Mouse (Mus musculus) hindbrain, embryonic 10.5 days (tissue): Measurements from ENCODE around the gene Nhp2. TPM values are rescaled to one million over a fixed set of nuclear protein-coding genes. Genes with fewer than 3 reads are reported as not detected.
"Not testable (repeated sequence)": the region's sequence is repeated elsewhere in the genome, so short reads cannot be mapped to it uniquely, and the experiment has no call there.

Experiments used
- DNase-seq: peaks from one replicate; pipeline ENCODE4 v3.0.0-alpha.2; 2017; ENCODE audit warnings: low spot score
- H3K27ac ChIP-seq: fragments of 300-500 bp; sonication (generic); 2 replicates; pipeline ENCODE4 v1.5.1; 2016; ENCODE audit warnings: mild to moderate bottlenecking, moderate library complexity
- H3K27me3 ChIP-seq: fragments of 300-500 bp; sonication (generic); 2 replicates; pipeline ENCODE4 v1.6.1; 2016; ENCODE audit warnings: mild to moderate bottlenecking; ENCODE audit not compliant: poor library complexity, insufficient read depth, severe bottlenecking
- H3K36me3 ChIP-seq: fragments of 300-500 bp; sonication (generic); 2 replicates; pipeline ENCODE4 v1.6.1; 2016; ENCODE audit warnings: mild to moderate bottlenecking, moderate library complexity
- H3K4me1 ChIP-seq: fragments of 300-500 bp; sonication (generic); replicated peaks from 2 replicates; pipeline ENCODE4 v1.6.1; 2016; ENCODE audit warnings: mild to moderate bottlenecking
- H3K4me3 ChIP-seq: fragments of 300-500 bp; sonication (generic); 2 replicates; pipeline ENCODE4 v1.5.1; 2016; ENCODE audit warnings: mild to moderate bottlenecking, moderate library complexity
- H3K9me3 ChIP-seq: fragments of 300-500 bp; sonication (generic); 2 replicates; pipeline ENCODE4 v1.6.1; 2016; ENCODE audit warnings: mild to moderate bottlenecking, moderate library complexity
- WGBS: fragments of 180-500 bp; shearing (Covaris S2); methylation state at CpG from one replicate; pipeline ENCODE4 v1.1.7; 2016; 5-methylcytosine and 5-hydroxymethylcytosine counted together
- polyA plus RNA-seq: library from polyadenylated mRNA; unstranded; fragments of >200 nt; fragmentation: Nextera tagmentation; extraction: Ambion mirVana; gene quantifications from 2 replicates; pipeline ENCODE4 v1.2.1, GENCODE M21; 2016

Gene Nhp2
- polyA plus RNA-seq, 1 experiment from 2014 or later, result 209 TPM

DNA sequence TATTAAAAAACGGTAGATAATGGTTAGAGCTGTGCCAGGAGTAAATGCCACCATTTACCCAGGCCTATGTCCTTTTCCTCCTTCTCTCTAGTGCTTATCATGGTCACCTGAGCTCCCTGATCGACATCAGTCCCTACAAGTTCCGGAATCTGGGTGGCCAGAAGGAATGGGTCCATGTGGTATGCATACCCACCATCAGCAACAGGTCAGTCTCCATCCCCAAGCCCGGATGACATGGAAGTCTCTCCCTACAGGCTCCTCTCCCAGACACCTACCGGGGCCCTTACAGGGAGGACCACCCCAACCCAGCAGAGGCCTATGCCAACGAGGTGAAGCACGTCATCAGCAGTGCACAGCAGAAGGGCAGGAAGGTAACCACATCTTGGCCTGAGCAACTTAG, 27.6 kb upstream of the Nhp2 start:
- Histone ChIP-seq H3K36me3 (peaks cover 100% of the 10 kb centered on the region), H3K27ac (no peak overlapping the region), H3K27me3 (no peaks in the 10 kb centered on the region), H3K4me1 (no peaks in the 10 kb centered on the region), H3K9me3 (no peaks in the 10 kb centered on the region), H3K4me3 (no peak overlapping the region)
- 93% methylated on average over 7 of the region's 7 CpGs for WGBS
- no peak for DNase-seq

GRCm38 (mm10) chr11:51593368-51593767, 26.2 kb upstream of the Nhp2 start:
- peaks cover 100% of the 10 kb centered on the region for H3K36me3 ChIP-seq
- whole genome bisulfite sequencing, result 95% methylated on average over 4 of the region's 4 CpGs
- no peaks in the 10 kb centered on the region for H3K27me3 ChIP-seq
- H3K27ac ChIP-seq, result no peak overlapping the region
- no peaks in the 10 kb centered on the region for H3K4me1 ChIP-seq
- H3K4me3 ChIP-seq, result no peak overlapping the region
- no peak for DNase-seq
- H3K9me3 ChIP-seq, result no peaks in the 10 kb centered on the region

- Histone ChIP-seq H3K9me3 (no peaks in the 10 kb centered on the region), H3K27ac (no peak overlapping the region), H3K27me3 (no peaks in the 10 kb centered on the region), H3K4me1 (no peaks in the 10 kb centered on the region), H3K4me3 (no peak overlapping the region), H3K36me3 (peaks cover 100% of the 10 kb centered on the region)
- DNase-seq, result no peak
- WGBS, result 87% methylated on average over 6 of the region's 6 CpGs
These were observed 25.7 kb upstream of the Nhp2 start for GRCm38 (mm10) chr11:51593849-51594248.

DNA sequence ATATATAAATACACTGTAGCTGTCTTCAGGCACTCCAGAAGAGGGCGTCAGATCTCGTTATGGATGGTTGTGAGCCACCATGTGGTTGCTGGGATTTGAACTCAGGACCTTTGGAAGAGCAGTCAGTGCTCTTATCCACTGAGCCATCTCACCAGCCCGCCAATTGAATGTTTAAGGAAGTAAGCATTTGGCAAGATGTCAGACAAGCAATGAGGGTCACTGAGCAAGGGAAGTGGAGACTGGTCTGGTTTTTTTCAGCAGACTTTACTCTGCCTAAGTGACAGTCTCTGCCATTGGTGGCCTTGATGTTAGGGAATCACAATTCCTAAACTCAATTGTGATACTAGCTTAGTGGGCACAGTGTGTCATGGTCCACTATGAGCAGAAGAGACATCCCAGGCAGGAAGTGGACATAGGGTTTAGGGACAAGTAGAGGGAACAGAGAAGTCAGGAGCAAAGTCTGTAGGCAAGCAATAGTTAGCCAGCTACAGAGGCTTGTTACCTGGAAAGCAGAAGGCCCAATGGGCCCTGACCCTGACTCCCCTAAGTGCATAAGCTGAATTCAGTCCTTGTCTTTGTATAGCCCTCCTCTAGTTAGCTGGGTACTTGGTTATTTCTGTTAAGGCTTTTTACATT, 24.7 kb upstream of the Nhp2 start:
- Histone ChIP-seq H3K36me3 (peaks cover 100% of the 10 kb centered on the region), H3K27me3 (no peaks in the 10 kb centered on the region), H3K9me3 (no peaks in the 10 kb centered on the region), H3K4me3 (no peak overlapping the region), H3K27ac (no peak overlapping the region), H3K4me1 (no peaks in the 10 kb centered on the region)
- DNase-seq, result no peak
- WGBS, result 79% methylated on average over 3 of the region's 3 CpGs

DNA sequence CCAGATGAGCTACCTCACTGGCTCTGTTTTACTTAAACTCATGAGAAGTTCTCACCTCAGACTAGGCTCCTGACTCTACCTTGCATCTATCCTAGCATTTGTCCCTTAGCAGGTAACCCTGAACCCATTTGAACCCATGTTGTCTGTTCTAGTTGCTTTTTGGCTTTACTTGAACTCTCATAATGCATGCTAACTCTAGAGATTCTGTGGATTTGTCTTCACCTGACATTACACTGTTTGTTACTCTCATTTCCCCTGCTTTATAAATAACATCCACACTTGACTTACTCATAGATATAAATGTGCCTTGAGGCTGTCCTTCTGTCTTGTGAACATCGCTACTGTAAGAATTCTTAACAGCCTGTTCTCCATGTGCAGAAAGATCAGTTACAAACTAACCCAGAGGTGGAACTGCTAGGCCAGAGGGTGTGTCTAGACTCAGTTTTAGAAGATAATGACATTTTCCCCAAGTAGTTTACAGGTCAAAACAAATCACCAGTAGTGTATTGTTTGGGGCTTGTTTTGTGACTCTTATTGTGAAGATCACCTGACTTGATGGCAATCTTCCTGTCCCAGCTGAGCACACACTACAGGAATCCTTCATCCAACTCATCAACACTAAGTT, 24.0 kb upstream of the Nhp2 start:
- Histone ChIP-seq H3K27ac (no peak overlapping the region), H3K36me3 (peaks cover 100% of the 10 kb centered on the region), H3K27me3 (no peaks in the 10 kb centered on the region), H3K4me3 (no peak overlapping the region), H3K9me3 (no peaks in the 10 kb centered on the region), H3K4me1 (no peaks in the 10 kb centered on the region)
- no peak for DNase-seq
- WGBS, result 93% methylated on average over 1 of the region's 1 CpGs

- H3K27me3 ChIP-seq, result no peaks in the 10 kb centered on the region
- H3K36me3 ChIP-seq, result peaks cover 100% of the 10 kb centered on the region
- no peak for DNase-seq
- no peak overlapping the region for H3K4me3 ChIP-seq
- WGBS, result 88% methylated on average over 2 of the region's 2 CpGs
- peaks cover 16% of the 10 kb centered on the region for H3K4me1 ChIP-seq
- no peaks in the 10 kb centered on the region for H3K9me3 ChIP-seq
- no peak overlapping the region for H3K27ac ChIP-seq
These were observed 22.0 kb upstream of the Nhp2 start for GRCm38 (mm10) chr11:51597553-51597952.

DNA sequence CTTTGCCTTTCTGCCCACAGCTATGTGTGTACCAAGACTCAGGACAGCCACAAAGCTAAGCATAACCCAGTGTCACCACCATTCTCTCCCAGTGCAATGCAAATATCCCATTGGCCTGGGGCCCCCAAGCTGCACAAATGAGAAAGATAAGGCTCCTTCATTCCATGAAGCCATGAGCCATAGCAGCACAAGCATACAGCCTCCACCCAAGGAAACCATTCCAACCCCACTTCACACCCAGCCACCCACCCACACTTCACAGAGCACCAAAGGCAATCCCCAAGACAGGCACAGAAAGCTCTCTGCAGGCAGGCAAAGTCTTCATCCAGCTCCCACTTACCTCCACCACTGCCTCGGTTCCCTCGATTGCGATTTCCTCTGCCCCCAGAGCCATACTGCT, 17.3 kb upstream of the Nhp2 start:
- peak overlapping the region; percentile 23 for H3K4me3 ChIP-seq
- WGBS, result 90% methylated on average over 3 of the region's 3 CpGs
- no peak overlapping the region for H3K27ac ChIP-seq
- H3K9me3 ChIP-seq, result no peaks in the 10 kb centered on the region
- H3K27me3 ChIP-seq, result no peaks in the 10 kb centered on the region
- DNase-seq, result no peak
- peaks cover 86% of the 10 kb centered on the region for H3K36me3 ChIP-seq
- H3K4me1 ChIP-seq, result peaks cover 45% of the 10 kb centered on the region

DNA sequence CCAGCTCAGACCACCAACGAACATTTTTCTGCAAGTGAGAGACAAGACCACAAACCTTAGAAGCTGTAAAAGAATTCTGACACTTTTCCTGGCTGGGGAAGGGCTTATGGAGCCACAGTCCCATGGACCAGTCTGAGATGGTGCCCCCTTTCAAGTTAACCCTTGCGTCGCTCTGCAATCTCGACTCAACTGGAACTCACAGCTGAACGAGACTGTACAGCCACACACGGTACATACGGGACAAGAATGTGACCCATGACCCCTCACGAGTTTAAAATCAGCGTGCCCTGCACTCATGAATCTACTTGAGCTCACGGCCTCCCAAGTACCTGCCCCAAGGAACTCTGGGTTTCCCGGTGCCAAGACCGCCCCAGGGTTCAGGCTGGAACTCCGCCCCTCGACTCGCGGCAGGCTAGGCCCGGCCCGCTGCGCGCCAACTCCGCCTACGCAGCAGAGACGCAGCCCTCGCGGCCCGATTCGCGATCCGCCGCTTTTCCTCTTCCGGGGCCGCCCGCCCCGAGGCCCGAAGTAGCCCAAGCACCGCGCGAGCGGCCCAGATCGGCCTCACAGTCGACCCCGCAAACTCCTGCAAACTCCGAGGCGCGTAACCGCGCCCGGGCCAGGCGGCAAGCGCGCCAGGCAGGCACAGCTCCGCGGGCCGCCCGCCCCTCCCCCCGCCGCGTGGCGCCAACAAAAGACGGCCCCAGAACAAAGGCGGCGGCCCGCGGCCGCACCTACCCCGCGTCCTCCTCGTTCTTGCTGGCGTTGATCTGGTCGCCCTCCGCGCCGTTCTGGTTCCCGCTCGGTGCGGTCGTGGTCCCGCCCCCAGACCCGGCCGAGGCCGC, 13.7 kb upstream of the Nhp2 start:
- Histone ChIP-seq H3K36me3 (peaks cover 51% of the 10 kb centered on the region), H3K27me3 (no peaks in the 10 kb centered on the region), H3K4me1 (peaks cover 51% of the 10 kb centered on the region), H3K4me3 (peak overlapping the region; percentile 99), H3K9me3 (no peaks in the 10 kb centered on the region), H3K27ac (peak overlapping the region; percentile 100)
- peak; percentile 77 for DNase-seq
- WGBS, result under 1% methylated on average over 81 of the region's 81 CpGs

- H3K9me3 ChIP-seq, result no peaks in the 10 kb centered on the region
- peak; percentile 98 for DNase-seq
- WGBS, result under 1% methylated on average over 91 of the region's 91 CpGs
- peaks cover 43% of the 10 kb centered on the region for H3K36me3 ChIP-seq
- H3K4me1 ChIP-seq, result peaks cover 45% of the 10 kb centered on the region
- no peaks in the 10 kb centered on the region for H3K27me3 ChIP-seq
- H3K4me3 ChIP-seq, result peak within 1 kb of the TSS; percentile 99
- H3K27ac ChIP-seq, result peak within 1 kb of the TSS; percentile 100
These were observed 13.0 kb upstream of the Nhp2 start, which contains the start of gene Hnrnpab for GRCm38 (mm10) chr11:51606447-51607095. Gene Hnrnpab, minus strand, starts transcription at chr11:51606847.

DNA sequence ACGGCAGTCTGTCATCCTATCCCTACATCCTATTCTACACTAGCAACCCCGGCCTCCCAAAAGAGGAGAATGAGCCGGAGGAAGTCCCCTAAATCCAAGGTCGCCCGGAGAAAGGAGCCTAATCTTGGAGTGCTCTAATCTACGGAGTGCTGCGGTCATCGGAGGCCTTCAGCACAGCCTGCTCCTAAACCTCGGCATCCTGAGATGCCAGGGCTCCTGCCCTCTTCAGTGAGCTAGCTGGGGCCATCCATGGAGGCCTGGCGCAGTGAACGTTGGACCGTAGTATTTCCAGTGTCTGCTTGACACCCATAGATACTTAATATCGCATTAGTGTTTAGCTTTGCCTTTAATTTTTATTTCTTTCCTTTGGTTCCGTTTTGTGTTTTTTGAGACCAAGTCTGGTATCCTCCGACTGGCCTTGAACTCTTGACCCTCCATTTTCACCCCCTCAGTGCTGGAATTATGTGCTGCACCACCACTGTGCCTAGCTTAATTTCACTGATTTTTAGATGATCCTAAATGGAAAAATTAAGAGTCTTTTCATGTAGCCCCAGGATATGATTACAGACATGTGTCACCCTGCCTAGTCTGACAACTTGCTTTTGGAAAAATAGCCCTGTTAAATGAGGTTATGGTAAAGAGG, 12.3 kb upstream of the Nhp2 start:
- H3K27me3 ChIP-seq, result no peaks in the 10 kb centered on the region
- no peak for DNase-seq
- H3K4me1 ChIP-seq, result peaks cover 39% of the 10 kb centered on the region
- peak overlapping the region; percentile 100 for H3K27ac ChIP-seq
- H3K9me3 ChIP-seq, result no peaks in the 10 kb centered on the region
- H3K4me3 ChIP-seq, result peak overlapping the region; percentile 99
- 11% methylated on average over 15 of the region's 15 CpGs for WGBS
- peaks cover 37% of the 10 kb centered on the region for H3K36me3 ChIP-seq

DNA sequence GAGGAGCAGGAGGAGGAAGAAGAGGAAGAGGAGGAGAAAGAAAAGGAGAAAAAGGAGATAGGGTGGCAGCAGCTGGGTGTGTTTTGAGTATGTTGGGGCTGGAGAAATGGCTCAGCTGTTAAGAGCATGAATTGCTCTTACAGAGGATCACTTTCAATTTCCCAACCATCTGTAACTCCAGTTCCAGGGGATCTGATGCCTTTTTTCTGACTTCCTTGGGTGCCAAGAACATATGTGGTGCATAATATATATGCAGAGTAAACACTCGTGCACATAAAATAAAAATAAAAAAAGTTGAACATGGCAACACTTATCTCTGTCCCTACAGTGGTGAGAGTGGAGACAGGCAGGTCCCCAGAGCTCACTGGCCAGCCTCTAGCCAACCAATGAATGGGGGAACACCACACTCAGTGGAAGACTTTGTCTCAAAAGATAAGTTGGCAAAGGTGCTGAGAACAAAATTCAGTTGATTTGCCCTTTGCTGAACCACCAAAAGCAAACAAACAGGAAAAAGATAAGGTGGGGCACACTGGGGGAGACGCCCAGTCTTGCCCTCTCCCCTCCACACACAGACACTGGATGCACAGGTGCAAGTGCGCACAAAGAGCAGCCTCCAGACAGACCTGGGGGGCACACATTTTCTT, 10.1 kb upstream of the Nhp2 start:
- Histone ChIP-seq H3K36me3 (peaks cover 15% of the 10 kb centered on the region), H3K4me1 (peaks cover 18% of the 10 kb centered on the region), H3K27me3 (no peaks in the 10 kb centered on the region), H3K9me3 (no peaks in the 10 kb centered on the region), H3K27ac (no peak overlapping the region), H3K4me3 (no peak overlapping the region)
- WGBS, result 88% methylated on average over 3 of the region's 3 CpGs
- DNase-seq, result no peak

- H3K27ac ChIP-seq, DNase-seq, H3K9me3 ChIP-seq, H3K36me3 ChIP-seq, H3K27me3 ChIP-seq, H3K4me3 ChIP-seq: not testable (repeated sequence)
- peaks cover 15% of the 10 kb centered on the region for H3K4me1 ChIP-seq
- 85% methylated on average over 5 of the region's 5 CpGs for WGBS
These were observed 9.6 kb upstream of the Nhp2 start for GRCm38 (mm10) chr11:51609940-51610339.
